Mouse (Mus musculus) spleen, adult 2 months (tissue): ENCODE measurements at regions not wholly inside any gene's neighbourhood (a gene's known extent, or its start where the extent isn't known, plus 50 kb on each side); places are given as distances from the start of the nearest gene placed in this dataset.

Experiments used
- CTCF ChIP-seq: fragments of 200-500 bp; IDR thresholded peaks from 2 replicates; pipeline ENCODE4 v1.5.1; 2011; ENCODE audit warnings: mild to moderate bottlenecking, inconsistent platforms; ENCODE audit not compliant: insufficient read depth, insufficient read length, insufficient replicate concordance; ENCODE audit errors: extremely low read depth
- POLR2A ChIP-seq: fragments of 200-500 bp; IDR thresholded peaks from 2 replicates; pipeline ENCODE4 v1.6.1; 2011; ENCODE audit warnings: low read depth, low read length, inconsistent platforms

DNA sequence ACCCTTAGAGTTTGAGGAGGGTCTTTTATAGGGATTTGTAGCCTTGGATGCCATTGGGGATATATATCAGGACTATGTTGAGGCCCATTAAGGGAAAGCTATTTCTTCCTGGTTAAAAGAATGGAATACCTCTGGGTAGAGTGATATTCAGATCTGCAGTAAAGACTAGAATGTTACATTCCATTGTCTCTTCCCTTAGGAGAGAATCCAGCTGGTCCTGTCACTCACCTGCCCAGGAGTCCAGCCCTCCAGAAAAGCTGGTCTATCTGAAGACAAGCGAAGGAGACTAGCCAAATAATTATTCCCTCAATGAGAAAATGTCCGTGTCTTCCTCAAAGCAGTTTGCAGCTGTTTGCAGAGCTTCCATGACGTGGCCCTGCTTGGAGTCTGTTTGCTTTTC lies 308.3 kb downstream of the Cog6 start:
- no peak for TF ChIP-seq CTCF
- TF ChIP-seq POLR2A: no peak
